Mouse (Mus musculus) embryo, embryonic 11.5 days (tissue): ENCODE measurements around the gene Arrb1.
A peak's percentile ranks its signal among the peaks of the same experiment; 100 is the strongest.
"Not testable (repeated sequence)": the region's sequence is repeated elsewhere in the genome, so short reads cannot be mapped to it uniquely, and the experiment has no call there.

ENCODE experiments used
- DNase-seq: peaks from one replicate; pipeline ENCODE4 v3.0.0-alpha.2; 2012; ENCODE audit warnings: low read depth, low spot score

The Arrb1 gene

GRCm38 (mm10) chr7:99534901-99535735, at the start of gene Arrb1:
Gene Arrb1, plus strand, starts transcription at chr7:99535466.
- DNase-seq = peak; percentile 69

GRCm38 (mm10) chr7:99489708-99490107, 45.6 kb upstream of the Arrb1 start:
- no peak for DNase-seq

GRCm38 (mm10) chr7:99499128-99499527, 36.1 kb upstream of the Arrb1 start:
- no peak for DNase-seq

- DNase-seq = peak; percentile 64
These were observed 35.1 kb upstream of the Arrb1 start for GRCm38 (mm10) chr7:99500201-99500600.

- DNase-seq = no peak
These were observed 34.6 kb upstream of the Arrb1 start for GRCm38 (mm10) chr7:99500655-99501054.

GRCm38 (mm10) chr7:99501148-99501547, 34.1 kb upstream of the Arrb1 start:
- no peak for DNase-seq

GRCm38 (mm10) chr7:99504556-99504955, 30.7 kb upstream of the Arrb1 start:
- no peak for DNase-seq

GRCm38 (mm10) chr7:99508187-99508586, 27.1 kb upstream of the Arrb1 start:
- not testable (repeated sequence) for DNase-seq

- no peak for DNase-seq
These were observed 25.2 kb upstream of the Arrb1 start for GRCm38 (mm10) chr7:99510087-99510501.

GRCm38 (mm10) chr7:99516092-99516813, 19.0 kb upstream of the Arrb1 start:
- no peak for DNase-seq

- DNase-seq = no peak
These were observed 18.5 kb upstream of the Arrb1 start for GRCm38 (mm10) chr7:99516814-99517157.

GRCm38 (mm10) chr7:99518954-99519644, 16.2 kb upstream of the Arrb1 start:
- DNase-seq = no peak

- no peak for DNase-seq
These were observed 12.1 kb upstream of the Arrb1 start for GRCm38 (mm10) chr7:99523121-99523520.

GRCm38 (mm10) chr7:99523837-99524236, 11.4 kb upstream of the Arrb1 start:
- no peak for DNase-seq

GRCm38 (mm10) chr7:99528547-99528946, 6.7 kb upstream of the Arrb1 start:
- DNase-seq = no peak

GRCm38 (mm10) chr7:99529410-99529809, 5.9 kb upstream of the Arrb1 start:
- DNase-seq = no peak

- DNase-seq = no peak
These were observed 3.8 kb upstream of the Arrb1 start for GRCm38 (mm10) chr7:99531408-99531970.

GRCm38 (mm10) chr7:99532526-99532925, 2.7 kb upstream of the Arrb1 start:
- no peak for DNase-seq

GRCm38 (mm10) chr7:99533600-99533999, 1.7 kb upstream of the Arrb1 start:
- no peak for DNase-seq

- DNase-seq = no peak
These were observed 765 bp upstream of the Arrb1 start for GRCm38 (mm10) chr7:99534501-99534900.

- no peak for DNase-seq
These were observed 655 bp downstream of the Arrb1 start for GRCm38 (mm10) chr7:99535741-99536501.
